Mouse (Mus musculus): ENCODE measurements around the gene Sdha. TPM values are rescaled to one million over a fixed set of nuclear protein-coding genes. Genes with fewer than 3 reads are reported as not detected.

The Sdha gene
- total RNA-seq (2021) = 100 to 1,000 TPM; 313 to 339 TPM

DNA sequence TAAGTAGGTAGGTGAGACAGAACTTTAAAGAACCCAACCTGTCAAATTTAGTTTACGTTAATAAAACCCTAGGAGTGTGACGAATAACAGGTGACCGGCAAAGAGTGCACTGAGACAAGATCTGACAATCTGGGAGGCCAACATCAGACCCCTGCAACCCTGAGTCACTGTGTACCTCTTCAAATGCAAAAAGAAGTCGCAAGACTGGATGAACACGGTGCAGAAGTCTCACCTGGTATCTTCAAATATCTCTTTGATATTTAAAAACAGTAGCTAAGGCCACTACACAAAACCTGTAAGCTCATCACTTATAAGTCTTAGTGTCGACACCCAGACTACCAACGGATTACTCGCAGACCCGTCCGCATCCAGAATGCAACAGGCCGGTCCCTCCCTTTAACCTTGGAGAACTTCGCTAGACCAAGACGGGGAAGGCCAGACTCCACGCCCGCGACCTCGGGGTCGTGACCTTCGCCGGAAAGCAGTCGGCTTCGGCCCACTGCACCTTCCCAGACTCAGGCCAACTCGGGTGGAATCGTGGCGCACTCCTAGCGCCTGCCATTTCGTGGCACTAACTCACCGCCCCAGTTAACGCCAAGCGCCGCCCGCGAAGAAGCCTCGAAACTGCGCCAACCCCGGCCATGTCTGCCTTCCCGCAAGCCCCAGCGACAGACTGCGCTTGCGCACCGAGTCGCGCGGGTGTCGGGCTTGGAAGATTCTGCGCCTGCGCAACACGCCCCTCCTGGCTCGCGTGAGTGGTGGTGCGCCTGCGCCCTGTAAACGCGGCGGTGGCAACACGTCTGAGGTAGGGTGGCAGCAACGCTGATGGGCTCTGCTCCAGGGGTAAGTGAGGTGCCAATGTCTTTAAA lies at the start of gene Sdha, which contains the start of gene Ccdc127:
Gene Sdha (minus strand): TSS at position 715 of the 869 bp plus-strand sequence.
Gene Ccdc127 (plus strand): TSS at position 744 of the 869 bp plus-strand sequence.
- peak; percentile 96 to 97 for DNase-seq (ENCODE audit: extremely low spot score in 1 of 2, low spot score in 1 of 2)

GRCm38 (mm10) chr13:74399298-74399839 lies 49.3 kb upstream of the Sdha start, which contains the start of gene Ftl1-ps1:
TSS of gene Ftl1-ps1 (plus strand) at chr13:74399694.
- DNase-seq (ENCODE audit: extremely low spot score in 1 of 2, low spot score in 1 of 2) = no peak

DNA sequence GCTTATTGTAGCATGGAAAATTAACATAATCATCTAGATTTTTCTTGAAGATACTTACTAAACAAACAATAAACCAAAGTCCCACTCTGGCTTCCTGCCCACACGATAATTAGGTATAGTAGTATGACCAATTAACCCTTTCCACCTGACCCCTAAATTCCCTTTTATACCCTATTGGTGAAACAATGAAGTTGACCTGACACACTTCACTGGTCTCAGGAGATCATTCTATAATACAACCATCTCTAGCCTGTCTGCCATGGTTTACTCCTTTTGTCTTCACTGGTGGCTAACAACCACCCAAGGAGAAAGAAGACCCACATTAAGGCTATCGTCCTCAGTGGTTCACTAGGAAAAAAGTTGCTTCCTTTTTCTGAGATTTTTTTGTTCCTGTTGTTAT lies 41.1 kb upstream of the Sdha start:
- DNase-seq (ENCODE audit: extremely low spot score in 1 of 2, low spot score in 1 of 2) = no peak

DNA sequence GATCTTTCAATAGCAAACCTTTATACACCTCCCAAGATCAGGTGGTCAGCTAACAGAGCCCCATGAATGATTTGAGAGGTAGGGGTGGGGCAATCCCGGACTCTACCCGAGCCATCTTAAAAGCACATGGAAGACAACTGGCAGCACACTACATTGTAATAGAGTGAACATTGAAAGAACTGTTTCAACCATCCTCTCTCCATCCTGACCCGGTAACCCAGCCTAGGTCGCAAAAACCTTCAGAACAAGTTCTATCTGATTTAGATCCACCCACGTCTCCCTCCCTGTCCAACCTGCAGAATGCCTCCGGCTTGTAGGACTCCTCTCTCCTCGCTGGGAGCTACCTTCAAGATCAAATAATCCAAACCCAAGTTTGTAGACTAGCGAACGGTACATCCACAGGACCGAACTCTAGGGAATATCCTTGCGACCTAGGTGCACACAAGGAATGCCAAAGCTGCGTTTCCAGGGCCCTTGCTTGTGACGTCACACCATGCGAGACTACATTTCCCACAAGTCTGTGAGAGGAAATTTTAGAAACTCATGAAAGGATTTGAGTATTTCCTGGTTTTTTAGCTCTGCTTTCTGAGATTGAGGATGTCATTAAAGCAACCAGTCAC lies 40.4 kb upstream of the Sdha start, which contains the start of gene Zfp72:
Gene Zfp72 (minus strand): TSS at position 466 of the 620 bp plus-strand sequence.
- DNase-seq (ENCODE audit: extremely low spot score in 1 of 2, low spot score in 1 of 2) = peak; percentile 56 to 60

GRCm38 (mm10) chr13:74389730-74390129 lies 39.6 kb upstream of the Sdha start:
- no peak for DNase-seq (ENCODE audit: extremely low spot score in 1 of 2, low spot score in 1 of 2)

- no peak for DNase-seq (ENCODE audit: extremely low spot score in 1 of 2, low spot score in 1 of 2)
Observed at GRCm38 (mm10) chr13:74382289-74382688, 32.2 kb upstream of the Sdha start.

DNA sequence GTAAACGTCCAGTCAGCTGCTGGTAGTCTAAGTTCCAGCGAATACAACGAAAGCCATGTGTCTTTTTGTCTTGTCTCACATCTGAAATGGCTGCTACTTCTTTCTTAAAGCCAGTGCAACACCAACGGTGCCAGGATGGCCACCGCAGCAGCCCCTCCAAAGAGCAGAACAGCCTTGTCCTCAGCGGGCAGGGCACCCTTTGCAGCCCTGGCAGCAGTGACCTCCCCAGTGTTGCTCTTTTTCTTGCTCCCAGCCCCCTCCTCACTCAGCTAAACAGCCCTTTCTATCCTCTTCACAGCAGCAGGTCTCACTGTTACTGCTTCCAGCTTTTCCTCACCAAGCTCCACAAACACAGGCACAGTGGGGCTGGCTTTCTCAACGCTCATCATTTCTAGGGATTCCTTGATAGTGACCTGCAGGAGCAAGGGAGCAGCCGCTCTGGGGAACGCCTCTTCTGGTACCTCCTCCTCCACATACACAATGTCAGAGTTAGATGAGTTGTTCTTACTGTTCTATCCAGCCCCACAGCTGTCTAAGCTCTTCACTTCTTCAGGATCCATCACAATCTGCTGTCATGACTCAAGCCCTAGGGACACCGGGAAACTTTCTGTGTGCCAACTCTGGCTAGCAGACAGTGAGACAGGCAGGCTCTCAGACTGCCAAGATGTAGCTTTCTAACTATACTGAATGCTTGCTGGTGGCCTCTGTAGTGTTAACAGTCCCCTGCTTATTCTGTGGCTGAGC lies 31.6 kb upstream of the Sdha start:
- DNase-seq (ENCODE audit: extremely low spot score in 1 of 2, low spot score in 1 of 2) = peak in 1 of 2 experiments; percentile 8

GRCm38 (mm10) chr13:74363859-74364235 lies 13.8 kb upstream of the Sdha start, which contains the start of gene Lrrc14b:
TSS of gene Lrrc14b (minus strand) at chr13:74364005.
- no peak for DNase-seq (ENCODE audit: extremely low spot score in 1 of 2, low spot score in 1 of 2)

- no peak for DNase-seq (ENCODE audit: extremely low spot score in 1 of 2, low spot score in 1 of 2)
Observed at GRCm38 (mm10) chr13:74363176-74363858, 13.2 kb upstream of the Sdha start.

DNA sequence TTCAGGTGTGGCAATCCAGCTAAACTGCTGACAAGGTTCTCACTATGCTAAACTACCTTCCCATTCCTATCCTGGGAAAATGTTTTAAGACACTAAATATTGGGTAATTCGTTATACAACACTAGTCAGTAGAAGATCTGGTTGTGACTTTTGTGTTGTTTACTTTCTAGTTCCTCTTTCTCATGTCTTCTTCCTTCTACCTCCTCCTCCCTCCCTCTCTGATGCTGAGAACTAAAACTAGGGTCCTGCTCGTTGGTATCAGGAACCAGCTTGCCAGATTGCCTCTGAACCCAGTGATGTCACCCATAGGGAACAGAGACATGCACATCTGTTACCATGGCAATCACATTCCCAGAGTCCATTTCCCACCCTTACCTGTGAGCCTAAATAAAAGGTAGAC lies 12.1 kb upstream of the Sdha start:
- DNase-seq (ENCODE audit: extremely low spot score in 1 of 2, low spot score in 1 of 2) = no peak

DNA sequence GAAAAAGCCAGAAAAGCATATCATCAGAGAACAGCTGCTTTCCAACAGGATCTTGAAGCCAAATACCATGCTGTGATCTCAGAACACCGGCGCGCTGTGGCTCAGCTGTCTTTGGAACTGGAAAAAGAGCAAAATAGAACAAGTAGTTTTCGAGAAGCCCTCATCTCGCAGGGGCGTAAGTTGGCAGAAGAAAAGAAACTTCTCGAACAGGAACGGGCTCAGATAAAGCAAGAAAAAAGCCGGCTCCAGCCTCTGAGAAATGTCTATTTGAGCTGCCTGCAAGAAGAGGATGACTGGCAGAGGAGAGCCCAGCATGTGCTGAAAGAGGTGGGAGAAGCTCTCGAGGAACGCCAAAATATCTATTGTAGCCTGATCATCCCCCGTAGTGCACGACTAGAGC lies 6.4 kb upstream of the Sdha start:
- no peak for DNase-seq (ENCODE audit: extremely low spot score in 1 of 2, low spot score in 1 of 2)

- no peak for DNase-seq (ENCODE audit: extremely low spot score in 1 of 2, low spot score in 1 of 2)
Observed at GRCm38 (mm10) chr13:74350435-74350906, 391 bp upstream of the Sdha start.

GRCm38 (mm10) chr13:74341036-74341435 lies 9.0 kb downstream of the Sdha start:
- DNase-seq (ENCODE audit: extremely low spot score in 1 of 2, low spot score in 1 of 2) = no peak

DNA sequence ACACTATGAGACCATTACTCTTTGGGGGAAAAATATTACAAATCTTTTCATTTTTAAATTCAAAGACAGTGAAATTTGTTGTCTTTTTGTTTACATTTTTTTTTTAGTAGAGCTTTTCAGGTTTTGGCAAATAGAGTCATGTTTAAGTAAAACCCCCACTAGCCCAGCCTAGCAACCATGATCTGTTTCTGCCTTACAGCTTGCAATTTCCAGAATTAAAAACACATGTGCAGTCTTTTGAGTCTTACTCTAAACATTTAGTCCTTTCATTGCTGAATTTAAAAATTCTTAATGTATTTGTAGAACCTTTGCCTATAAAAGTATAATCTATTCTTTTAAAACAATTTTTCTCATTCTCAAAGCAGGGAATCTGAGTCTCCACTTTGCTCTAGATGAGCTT lies 20.8 kb downstream of the Sdha start:
- no peak for DNase-seq (ENCODE audit: extremely low spot score in 1 of 2, low spot score in 1 of 2)

GRCm38 (mm10) chr13:74317170-74317849 lies 32.8 kb downstream of the Sdha start, which contains the start of gene Pdcd6:
TSS of gene Pdcd6 (minus strand) at chr13:74317580.
- peak; percentile 69 to 71 for DNase-seq (ENCODE audit: extremely low spot score in 1 of 2, low spot score in 1 of 2)

- DNase-seq (ENCODE audit: extremely low spot score in 1 of 2, low spot score in 1 of 2) = no peak
Observed at GRCm38 (mm10) chr13:74316789-74317169, 33.3 kb downstream of the Sdha start.

- no peak for DNase-seq (ENCODE audit: extremely low spot score in 1 of 2, low spot score in 1 of 2)
Observed at GRCm38 (mm10) chr13:74316386-74316785, 33.7 kb downstream of the Sdha start.

GRCm38 (mm10) chr13:74314616-74315015 lies 35.5 kb downstream of the Sdha start:
- DNase-seq (ENCODE audit: extremely low spot score in 1 of 2, low spot score in 1 of 2) = no peak

DNA sequence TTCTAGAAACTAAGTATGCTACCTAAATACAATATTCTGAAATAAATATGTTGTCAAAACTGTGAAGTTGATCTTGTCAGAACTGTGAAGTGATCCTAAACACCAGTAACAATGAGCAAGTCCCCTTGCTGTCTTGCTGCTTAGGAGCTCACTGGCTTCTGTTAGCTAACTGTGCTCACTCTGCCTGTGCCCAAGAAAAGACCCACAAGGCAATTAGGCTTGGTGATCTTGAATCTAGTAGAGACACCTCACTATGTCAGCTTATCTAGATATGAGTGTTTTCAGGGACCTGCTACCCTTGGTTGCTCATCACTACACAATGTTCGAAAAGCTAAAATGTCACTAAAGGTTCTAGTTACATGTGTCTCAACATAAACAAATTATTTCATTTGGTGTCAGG lies 44.3 kb downstream of the Sdha start:
- DNase-seq (ENCODE audit: extremely low spot score in 1 of 2, low spot score in 1 of 2) = no peak
